25 mouse cellular contexts compared by ENCODE assay signal in the genomic region with DNA sequence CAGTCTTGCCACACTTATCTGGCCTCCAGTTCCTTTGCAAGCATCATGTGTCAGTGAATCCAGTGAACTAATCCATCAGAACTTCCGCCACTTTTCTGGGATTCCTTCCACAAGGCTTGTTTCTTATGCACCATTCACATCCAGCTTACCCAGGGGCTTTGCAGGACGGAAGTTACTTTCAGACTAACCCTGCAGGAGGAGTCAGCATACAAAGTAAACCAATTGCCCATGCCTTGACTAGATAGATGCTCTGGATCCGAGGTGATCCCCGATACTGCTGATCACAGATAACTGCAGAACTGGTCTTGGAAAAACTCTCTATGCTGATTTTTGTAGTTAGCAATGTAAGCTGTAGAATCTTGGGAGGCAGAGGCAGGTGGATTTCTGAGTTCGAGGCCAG.
DNase-seq lines count a peak whose midpoint lies in the region; ATAC-seq and TF ChIP-seq lines count a peak whose summit lies in the region.
"Had no signal": no experiment of that assay in that cellular context is flagged by ENCODE, and none has a peak within 500 bp of the region (broad histone marks: within the 10 kb centered on the region; RNA-seq: fewer than 3 reads in every experiment).

No protein-coding gene starts in this region.

- H3K4me1 ChIP-seq in hindbrain, embryonic 14.5 days (replicated peaks; ENCODE audit: control insufficient read depth, insufficient read depth, low read length) = no peaks in the 10 kb centered on the region
- no peaks in the 10 kb centered on the region for H3K4me1 ChIP-seq in hindbrain, embryonic 16.5 days (ENCODE audit: control insufficient read depth, insufficient read depth, low read depth, low read length)
- H3K4me1 ChIP-seq in thymus, adult 2 months (replicated peaks; ENCODE audit: control insufficient read depth, insufficient read depth, low read length) = peaks cover 16% of the 10 kb centered on the region
- H3K4me1 ChIP-seq: embryonic facial prominence, embryonic 10.5 days; embryonic facial prominence, embryonic 12.5 days; forebrain, embryonic 13.5 days had no signal

- no peaks in the 10 kb centered on the region for H3K27me3 ChIP-seq in hindbrain, embryonic 14.5 days (ENCODE audit: control insufficient read depth, insufficient read depth, low read length)
- no peaks in the 10 kb centered on the region for H3K27me3 ChIP-seq in hindbrain, embryonic 16.5 days (replicated peaks; ENCODE audit: control insufficient read depth, insufficient read depth, low read length)
- H3K27me3 ChIP-seq in thymus, adult 2 months (ENCODE audit: control insufficient read depth, insufficient read depth, low read length) = no peaks in the 10 kb centered on the region
- H3K27me3 ChIP-seq: CH12.LX; embryonic facial prominence, embryonic 12.5 days; forebrain, embryonic 13.5 days; Patski had no signal

- no peak overlapping the region for H3K27ac ChIP-seq in hindbrain, embryonic 14.5 days
- H3K27ac ChIP-seq in hindbrain, embryonic 16.5 days (ENCODE audit: low read depth, low read length) = no peak overlapping the region
- peak overlapping the region; percentile 89 for H3K27ac ChIP-seq in thymus, adult 2 months (ENCODE audit: control insufficient read depth, insufficient read depth, low read length)
- H3K27ac ChIP-seq: embryonic facial prominence, embryonic 10.5 days; embryonic facial prominence, embryonic 12.5 days; forebrain, embryonic 13.5 days had no signal

- peak; percentile 19 for DNase-seq in hindbrain, embryonic 14.5 days (ENCODE audit: low spot score)
- peak; percentile 34 for DNase-seq in thymus, adult 2 months
- no peak for DNase-seq in thymus, postnatal 4 days
- peak; percentile 42 for DNase-seq in naive thymus-derived CD4-positive, alpha-beta T cell, adult 2 months (ENCODE audit: low read depth)
- DNase-seq in thymus, postnatal 25 days = peak; percentile 52
- DNase-seq in left cerebral cortex, adult 8-10 months (ENCODE audit: low spot score in 2 of 2) = no peak
- no peak for DNase-seq in testis, postnatal 10 days (ENCODE audit: low spot score)
- DNase-seq: adrenal gland, adult 8-10 months; adrenal gland, postnatal 14 days; adrenal gland, postnatal 36 days; B cell, adult 2 months; cerebellum, adult 11-12 months; cerebellum, adult 2 months; cerebellum, adult 9-10 months; cerebellum, postnatal 10 days; cerebellum, postnatal 25 days had no signal

- no peak overlapping the region for H3K4me3 ChIP-seq in hindbrain, embryonic 14.5 days (replicated peaks; ENCODE audit: low read length)
- H3K4me3 ChIP-seq in hindbrain, embryonic 16.5 days (ENCODE audit: low read length) = no peak overlapping the region
- H3K4me3 ChIP-seq in thymus, adult 2 months (ENCODE audit: control insufficient read depth, insufficient read depth, low read length) = no peak overlapping the region; the same call in 1 of the 2 replicates
- H3K4me3 ChIP-seq: embryonic facial prominence, embryonic 10.5 days; embryonic facial prominence, embryonic 12.5 days; forebrain, embryonic 13.5 days had no signal

- ATAC-seq in hindbrain, embryonic 14.5 days (ENCODE audit: low FRiP score) = no peak
- ATAC-seq in hindbrain, embryonic 16.5 days = no peak
- ATAC-seq: activated CD4-positive, CD25-positive, alpha-beta regulatory T cell, adult 4 months; CD4-positive, CD25-positive, alpha-beta regulatory T cell, adult 4 months; forebrain, embryonic 13.5 days; Patski had no signal

- TF ChIP-seq POLR2A in thymus, adult 2 months (IDR thresholded peaks at IDR 0.05; ENCODE audit: control insufficient read depth, extremely low read depth, insufficient read depth, low read length, poor library complexity) = no peak

- no peaks in the 10 kb centered on the region for H3K36me3 ChIP-seq in hindbrain, embryonic 14.5 days (replicated peaks; ENCODE audit: control insufficient read depth, insufficient read depth)
- no peaks in the 10 kb centered on the region for H3K36me3 ChIP-seq in hindbrain, embryonic 16.5 days (ENCODE audit: control insufficient read depth, insufficient read depth, low read length)
- no peaks in the 10 kb centered on the region for H3K36me3 ChIP-seq in thymus, adult 2 months (ENCODE audit: control insufficient read depth, insufficient read depth, low read length)
- H3K36me3 ChIP-seq: embryonic facial prominence, embryonic 10.5 days; embryonic facial prominence, embryonic 12.5 days; G1E had no signal

- no peak for TF ChIP-seq CTCF in thymus, adult 2 months (IDR thresholded peaks at IDR 0.05; ENCODE audit: borderline replicate concordance, control insufficient read depth, extremely low read depth, insufficient read depth, low read length, poor library complexity)

- H3K9me3 ChIP-seq in hindbrain, embryonic 14.5 days (ENCODE audit: control insufficient read depth, low read length) = no peaks in the 10 kb centered on the region
- H3K9me3 ChIP-seq in hindbrain, embryonic 16.5 days (ENCODE audit: control insufficient read depth, low read length) = no peaks in the 10 kb centered on the region
- H3K9me3 ChIP-seq: embryonic facial prominence, embryonic 10.5 days; embryonic facial prominence, embryonic 12.5 days; forebrain, embryonic 13.5 days had no signal

- H3K4me2 ChIP-seq in hindbrain, embryonic 14.5 days (replicated peaks) = no peak overlapping the region
- no peak overlapping the region for H3K4me2 ChIP-seq in hindbrain, embryonic 16.5 days (ENCODE audit: low read length)
- H3K4me2 ChIP-seq: embryonic facial prominence, embryonic 12.5 days; forebrain, embryonic 13.5 days had no signal

- WGBS in hindbrain, embryonic 14.5 days = 87% methylated on average over 5 of the region's 5 CpGs
- 83% methylated on average over 5 of the region's 5 CpGs for WGBS in hindbrain, embryonic 16.5 days
- WGBS in thymus, adult 2 months = 89% methylated on average over 5 of the region's 5 CpGs

- no peak overlapping the region for H3K9ac ChIP-seq in hindbrain, embryonic 14.5 days
- no peak overlapping the region for H3K9ac ChIP-seq in hindbrain, embryonic 16.5 days (ENCODE audit: low read depth, low read length)
- H3K9ac ChIP-seq: embryonic facial prominence, embryonic 12.5 days; forebrain, embryonic 13.5 days had no signal

Comparison
In these comparisons a context has a peak if more than half of its experiments do, and no peak if none do; other contexts are left out.
1. DNase-seq: peak in hindbrain, embryonic 14.5 days (single experiment), thymus, adult 2 months (single experiment), naive thymus-derived CD4-positive, alpha-beta T cell, adult 2 months (single experiment) and thymus, postnatal 25 days (single experiment); none in thymus, postnatal 4 days (single experiment), left cerebral cortex, adult 8-10 months (0 of 2) and testis, postnatal 10 days (single experiment).